Mouse (Mus musculus) CH12.LX (cell line): ENCODE results near the gene Hspa12a. TPM values are rescaled to one million over a fixed set of nuclear protein-coding genes. Genes with fewer than 3 reads are reported as not detected.

Experiments
- DNase-seq: peaks from one replicate; pipeline ENCODE4 v3.0.0-alpha.2; 2013; ENCODE audit errors: extremely low read depth
- H3K27ac ChIP-seq: 2 replicates; pipeline ENCODE4 v1.5.1; 2012; ENCODE audit warnings: low read depth, mild to moderate bottlenecking, control low read depth, moderate library complexity; ENCODE audit not compliant: insufficient read depth
- H3K27me3 ChIP-seq: replicated peaks from 2 replicates; pipeline ENCODE3; 2012; ENCODE audit warnings: inconsistent platforms
- H3K36me3 ChIP-seq, 2 experiments: replicated peaks in 1 of 2; 2 replicates each; pipeline versions ENCODE3 to v1.6.1; 2012; ENCODE audit warnings: inconsistent platforms in 1 of 2, low read length in 1 of 2, mild to moderate bottlenecking in 1 of 2, mixed read lengths in 1 of 2, moderate library complexity in 1 of 2; ENCODE audit not compliant: control insufficient read depth in 1 of 2, insufficient read depth in 1 of 2
- H3K4me1 ChIP-seq, 2 experiments: 2 replicates each; pipeline ENCODE4 v1.6.1; 2012; ENCODE audit warnings: inconsistent platforms in 1 of 2, moderate library complexity in 1 of 2; ENCODE audit not compliant: insufficient read depth in 2 of 2, control insufficient read depth in 1 of 2
- H3K4me2 ChIP-seq: 2 replicates; pipeline ENCODE4 v1.6.1; 2012; ENCODE audit warnings: low read depth, mild to moderate bottlenecking, control low read depth; ENCODE audit not compliant: poor library complexity, insufficient read depth, severe bottlenecking
- H3K4me3 ChIP-seq, 3 experiments: fragments of 150-350 bp in 1 of 3; sonication (generic) in 1 of 3; replicated peaks in 1 of 3; 2 replicates each; pipeline versions ENCODE3 to v1.5.1; 2011 to 2012; ENCODE audit warnings: low read depth in 2 of 3, low read length in 2 of 3, mild to moderate bottlenecking in 2 of 3, moderate library complexity in 2 of 3, control low read depth in 1 of 3, improper control_type of control experiment in 1 of 3, inconsistent platforms in 1 of 3, mixed read lengths in 1 of 3; ENCODE audit not compliant: poor library complexity in 1 of 3
- H3K79me2 ChIP-seq: replicated peaks from 2 replicates; pipeline ENCODE4 v1.6.1; 2012; ENCODE audit warnings: mild to moderate bottlenecking, moderate library complexity; ENCODE audit not compliant: control insufficient read depth, poor library complexity, insufficient read depth, severe bottlenecking; ENCODE audit errors: extremely low read depth
- H3K9ac ChIP-seq: 2 replicates; pipeline ENCODE4 v1.6.1; 2012; ENCODE audit warnings: low read depth, mild to moderate bottlenecking, control low read depth, moderate library complexity; ENCODE audit not compliant: insufficient read depth
- H3K9me3 ChIP-seq: replicated peaks from 2 replicates; pipeline ENCODE3; 2012; ENCODE audit warnings: low read length, inconsistent platforms, mixed read lengths
- BHLHE40 ChIP-seq: IDR thresholded peaks from 2 replicates; pipeline ENCODE4 v1.6.1; 2011; ENCODE audit warnings: mild to moderate bottlenecking, low read depth, low read length, improper control_type of control experiment
- CHD1 ChIP-seq: IDR thresholded peaks from 2 replicates; pipeline ENCODE4 v1.6.1; 2012; ENCODE audit warnings: low read depth, low read length, improper control_type of control experiment, inconsistent platforms
- CHD2 ChIP-seq: IDR thresholded peaks from 2 replicates; pipeline ENCODE4 v1.6.1; 2011; ENCODE audit warnings: low read length, improper control_type of control experiment
- ELF1 ChIP-seq: IDR thresholded peaks from 2 replicates; pipeline ENCODE4 v1.6.1; 2014; ENCODE audit warnings: low read depth, mild to moderate bottlenecking, inconsistent platforms, low read length, improper control_type of control experiment
- EP300 ChIP-seq: IDR thresholded peaks from 2 replicates; pipeline ENCODE4 v1.6.1; 2011; ENCODE audit warnings: low read length, improper control_type of control experiment
- ETS1 ChIP-seq: conservative IDR thresholded peaks from 2 replicates; pipeline ENCODE4 v1.6.1; 2012; ENCODE audit warnings: low read depth, mild to moderate bottlenecking, inconsistent platforms, low read length, improper control_type of control experiment, moderate library complexity
- GABPA ChIP-seq: IDR thresholded peaks from 2 replicates; pipeline ENCODE4 v1.6.1; 2012; ENCODE audit warnings: low read depth, low read length, improper control_type of control experiment, inconsistent platforms; ENCODE audit not compliant: insufficient replicate concordance
- JUN ChIP-seq: IDR thresholded peaks from 2 replicates; pipeline ENCODE4 v1.6.1; 2011; ENCODE audit warnings: low read depth, mild to moderate bottlenecking, low read length, improper control_type of control experiment, moderate library complexity; ENCODE audit not compliant: insufficient read depth
- JUND ChIP-seq: conservative IDR thresholded peaks from 2 replicates; pipeline ENCODE4 v1.6.1; 2011; ENCODE audit warnings: low read depth, low read length, improper control_type of control experiment
- MAFK ChIP-seq: IDR thresholded peaks from 2 replicates; pipeline ENCODE4 v1.6.1; 2011; ENCODE audit warnings: low read length, improper control_type of control experiment; ENCODE audit not compliant: insufficient replicate concordance
- MAX ChIP-seq: IDR thresholded peaks from 2 replicates; pipeline ENCODE4 v1.6.1; 2011; ENCODE audit warnings: low read length, improper control_type of control experiment
- MAZ ChIP-seq: IDR thresholded peaks from 2 replicates; pipeline ENCODE4 v1.6.1; 2012; ENCODE audit warnings: low read depth, mild to moderate bottlenecking, inconsistent platforms, low read length, improper control_type of control experiment, moderate library complexity
- MEF2A ChIP-seq: IDR thresholded peaks from 2 replicates; pipeline ENCODE4 v1.6.1; 2014; ENCODE audit warnings: low read depth, mild to moderate bottlenecking, inconsistent platforms, low read length, improper control_type of control experiment, borderline replicate concordance
- MXI1 ChIP-seq: IDR thresholded peaks from 2 replicates; pipeline ENCODE4 v1.6.1; 2011; ENCODE audit warnings: mild to moderate bottlenecking, low read depth, low read length, improper control_type of control experiment
- MYC ChIP-seq: IDR thresholded peaks from 2 replicates; pipeline ENCODE4 v1.6.1; 2011; ENCODE audit warnings: low read depth, mild to moderate bottlenecking, improper control_type of control experiment, low read length
- NELFE ChIP-seq: IDR thresholded peaks from 2 replicates; pipeline ENCODE4 v1.6.1; 2011; ENCODE audit warnings: low read depth, low read length, improper control_type of control experiment
- NRF1 ChIP-seq: IDR thresholded peaks from 2 replicates; pipeline ENCODE4 v1.6.1; 2014; ENCODE audit warnings: low read depth, mild to moderate bottlenecking, inconsistent platforms, low read length, improper control_type of control experiment, moderate library complexity
- POLR2A ChIP-seq: IDR thresholded peaks from 2 replicates; pipeline ENCODE4 v1.6.1; 2011; ENCODE audit warnings: low read depth, mild to moderate bottlenecking, improper control_type of control experiment, low read length
- RAD21 ChIP-seq: IDR thresholded peaks from 2 replicates; pipeline ENCODE4 v1.6.1; 2011; ENCODE audit warnings: low read depth, mild to moderate bottlenecking, low read length, improper control_type of control experiment, moderate library complexity
- RCOR1 ChIP-seq: conservative IDR thresholded peaks from 2 replicates; pipeline ENCODE4 v1.6.1; 2012; ENCODE audit warnings: low read depth, mild to moderate bottlenecking, inconsistent platforms, low read length, improper control_type of control experiment
- SIN3A ChIP-seq: IDR thresholded peaks from 2 replicates; pipeline ENCODE4 v1.6.1; 2012; ENCODE audit warnings: low read length, improper control_type of control experiment, inconsistent platforms
- SMC3 ChIP-seq: IDR thresholded peaks from 2 replicates; pipeline ENCODE4 v1.6.1; 2011; ENCODE audit warnings: low read depth, low read length, improper control_type of control experiment
- TCF12 ChIP-seq: IDR thresholded peaks from 2 replicates; pipeline ENCODE4 v1.6.1; 2014; ENCODE audit warnings: low read depth, mild to moderate bottlenecking, inconsistent platforms, low read length, improper control_type of control experiment
- UBTF ChIP-seq: IDR thresholded peaks from 2 replicates; pipeline ENCODE4 v1.6.1; 2012; ENCODE audit warnings: low read depth, mild to moderate bottlenecking, inconsistent platforms, low read length, improper control_type of control experiment, moderate library complexity
- USF1 ChIP-seq: IDR thresholded peaks from 2 replicates; pipeline ENCODE4 v1.6.1; 2014; ENCODE audit warnings: low read depth, mild to moderate bottlenecking, inconsistent platforms, low read length, improper control_type of control experiment
- ZC3H11A ChIP-seq: IDR thresholded peaks from 2 replicates; pipeline ENCODE4 v1.6.1; 2012; ENCODE audit warnings: low read depth, mild to moderate bottlenecking, inconsistent platforms, low read length, improper control_type of control experiment
- ZKSCAN1 ChIP-seq: IDR thresholded peaks from 2 replicates; pipeline ENCODE4 v1.6.1; 2012; ENCODE audit warnings: low read depth, inconsistent platforms, low read length, improper control_type of control experiment, borderline replicate concordance
- ZMIZ1 ChIP-seq: IDR thresholded peaks from 2 replicates; pipeline ENCODE4 v1.6.1; 2012; ENCODE audit warnings: low read depth, mild to moderate bottlenecking, inconsistent platforms, low read length, improper control_type of control experiment
- ZNF384 ChIP-seq: IDR thresholded peaks from 2 replicates; pipeline ENCODE4 v1.6.1; 2012; ENCODE audit warnings: low read depth, low read length, improper control_type of control experiment, inconsistent platforms
- dilution Hi-C: fragments of 300-500 bp; cut with MboI; formaldehyde crosslinking; loops from 2 replicates; pipeline ENCODE4 v1.14.3; 2020; ENCODE audit warnings: low sequenced_read_pairs; ENCODE audit not compliant: extremely low pct_unique_long_range_greater_than_20kb, extremely low pct_ligation_motif_present
- in situ Hi-C: fragments of 300-500 bp; cut with MboI; formaldehyde crosslinking; loops from 3 replicates; pipeline ENCODE4 v1.14.3; 2019; ENCODE audit warnings: low sequenced_read_pairs, low pct_ligation_motif_present, low pct_unique_long_range_greater_than_20kb, mixed read lengths
- polyA plus RNA-seq: library from polyadenylated mRNA; unstranded; fragments of >175 nt; gene quantifications from 2 replicates; pipeline ENCODE4 v1.2.1, GENCODE M21; 2012; ENCODE audit warnings: low read depth; ENCODE audit not compliant: insufficient read length
- total RNA-seq, 2 experiments: library from RNA; depleted of rRNA; stranded (reverse); fragments of 300-350 nt in 1 of 2; fragments of >200 nt in 1 of 2; gene quantifications; 2 replicates each; pipeline ENCODE4 v1.2.3; 2012 to 2014

Hspa12a gene
- total and polyA plus RNA-seq, 3 experiments: 1.4 to 1.9 (median 1.4) TPM

GRCm38 (mm10) chr19:58853036-58853735 is 90.3 kb downstream of the Hspa12a start:
- H3K79me2 ChIP-seq: no peaks in the 10 kb centered on the region
- no peak overlapping the region for H3K4me3 ChIP-seq
- TF ChIP-seq POLR2A (no peak), CHD1 (no peak), MAX (no peak), RCOR1 (no peak), JUND (no peak), ELF1 (no peak), UBTF (no peak), NELFE (no peak), SMC3 (no peak)
- TF ChIP-seq, all 38 proteins: peak for 0
- H3K4me2 ChIP-seq: no peak overlapping the region
- no peaks in the 10 kb centered on the region for H3K27me3 ChIP-seq
- no peaks in the 10 kb centered on the region for H3K9me3 ChIP-seq
- dilution Hi-C loops (no loop called here), in situ Hi-C loops (no loop called here)
- no peak for DNase-seq
- no peak overlapping the region for H3K27ac ChIP-seq
- no peak overlapping the region for H3K9ac ChIP-seq
- peaks cover 0 to 45% of the 10 kb centered on the region in 2 experiments; a peak in 3 of 4 replicates for H3K4me1 ChIP-seq
- no peaks in the 10 kb centered on the region for H3K36me3 ChIP-seq

- no peak overlapping the region for H3K27ac ChIP-seq
- dilution Hi-C loops (no loop called here), in situ Hi-C loops (no loop called here)
- TF ChIP-seq NELFE (no peak), ZMIZ1 (no peak), MAFK (0 out of 2 replicates have a peak, but pooled peaks have one; percentile 18), JUN (peak; percentile 43), MYC (no peak), MXI1 (no peak), ZKSCAN1 (no peak), NRF1 (no peak), ZNF384 (no peak), EP300 (peak; percentile 72), MAZ (no peak), TCF12 (peak; percentile 67), CHD2 (0 out of 2 replicates have a peak, but pooled peaks have one; percentile 34), MEF2A (no peak), GABPA (no peak), USF1 (no peak), MAX (no peak), SMC3 (no peak; the same call in 1 of the 2 replicates), ELF1 (no peak), BHLHE40 (0 out of 2 replicates have a peak, but pooled peaks have one; percentile 48), ETS1 (peak; percentile 68), JUND (peak; percentile 71), ZC3H11A (no peak), CHD1 (no peak), SIN3A (no peak), RAD21 (no peak)
These were observed 92.6 kb downstream of the Hspa12a start for GRCm38 (mm10) chr19:58850719-58851466.

More at GRCm38 (mm10) chr19:58850719-58851466, 92.6 kb downstream of the Hspa12a start:
- no peaks in the 10 kb centered on the region for H3K36me3 ChIP-seq
- no peaks in the 10 kb centered on the region for H3K9me3 ChIP-seq
- peaks cover 0 to 37% of the 10 kb centered on the region in 2 experiments; a peak in 3 of 4 replicates for H3K4me1 ChIP-seq
- H3K79me2 ChIP-seq: no peaks in the 10 kb centered on the region
- peak; percentile 43 for DNase-seq
- H3K4me2 ChIP-seq: peak overlapping the region; percentile 7; the same call in 1 of the 2 replicates
- no peak overlapping the region for H3K4me3 ChIP-seq
- no peaks in the 10 kb centered on the region for H3K27me3 ChIP-seq
- no peak overlapping the region for H3K9ac ChIP-seq
